Mouse (Mus musculus): Measurements from ENCODE around the gene Prrg3.

DNA sequence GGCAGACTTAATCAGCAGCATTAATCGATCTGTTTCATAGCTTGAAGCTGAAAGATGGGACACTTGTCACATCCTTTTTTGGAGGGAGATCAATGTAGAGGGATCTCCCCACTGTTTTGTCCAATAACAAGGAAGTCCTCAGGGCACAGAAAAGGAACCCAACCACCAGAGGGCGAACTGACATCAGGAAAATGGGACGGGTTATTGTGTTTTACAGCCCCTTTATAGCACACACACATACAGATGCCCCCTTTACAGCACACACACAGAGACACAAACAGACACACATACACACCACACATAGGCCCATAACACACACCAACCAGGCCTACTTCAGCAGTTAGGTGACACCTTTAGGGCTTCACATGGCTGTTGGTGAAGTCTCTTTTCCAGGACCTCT lies 50.4 kb downstream of the Prrg3 start:
- peak; percentile 17; the same call in 1 of the 2 replicates for TF ChIP-seq CTCF (conservative IDR thresholded peaks at IDR 0.05; ENCODE audit: low read length)
- no peak for TF ChIP-seq NANOG (IDR thresholded peaks at IDR 0.05; ENCODE audit: borderline replicate concordance, low read length)

Data from E14TG2a.4 (cell line).